ENCODE assay signal across 8 mouse cellular contexts in genomic region chr10:128922822-128923012, GRCm38 (mm10). TPM values are rescaled to one million over a fixed set of nuclear protein-coding genes. Genes with fewer than 3 reads are reported as not detected.
DNase-seq lines count a peak whose midpoint lies in the region; ATAC-seq and TF ChIP-seq lines count a peak whose summit lies in the region.

TSS of gene Rdh5 (minus strand) at chr10:128922888.

- H3K27me3 ChIP-seq in lung, embryonic 14.5 days (ENCODE audit: insufficient read depth, low read length): no peaks in the 10 kb centered on the region
- no peaks in the 10 kb centered on the region for H3K27me3 ChIP-seq in embryonic facial prominence, embryonic 11.5 days (ENCODE audit: control insufficient read depth, insufficient read depth, low read length)
- no peaks in the 10 kb centered on the region for H3K27me3 ChIP-seq in intestine, embryonic 14.5 days (replicated peaks; ENCODE audit: control insufficient read depth, insufficient read depth, low read length)
- no peaks in the 10 kb centered on the region; the same call in 1 of the 2 replicates for H3K27me3 ChIP-seq in neural tube, embryonic 14.5 days (ENCODE audit: control insufficient read depth, insufficient read depth, low read length)

- H3K36me3 ChIP-seq in lung, embryonic 14.5 days (ENCODE audit: insufficient read depth): peaks cover 17% of the 10 kb centered on the region
- no peaks in the 10 kb centered on the region; the same call in 1 of the 2 replicates for H3K36me3 ChIP-seq in embryonic facial prominence, embryonic 11.5 days (replicated peaks; ENCODE audit: control insufficient read depth, insufficient read depth, low read depth, low read length)
- peaks cover 8% of the 10 kb centered on the region for H3K36me3 ChIP-seq in intestine, embryonic 14.5 days (ENCODE audit: control insufficient read depth, insufficient read depth, low read length)
- H3K36me3 ChIP-seq in neural tube, embryonic 14.5 days (ENCODE audit: control insufficient read depth, insufficient read depth, low read length): no peaks in the 10 kb centered on the region

- peaks cover 3% of the 10 kb centered on the region; the same call in 1 of the 2 replicates for H3K4me1 ChIP-seq in lung, embryonic 14.5 days (ENCODE audit: insufficient read depth)
- H3K4me1 ChIP-seq in embryonic facial prominence, embryonic 11.5 days (ENCODE audit: control insufficient read depth, insufficient read depth, low read length): no peaks in the 10 kb centered on the region; the same call in 1 of the 2 replicates
- H3K4me1 ChIP-seq in intestine, embryonic 14.5 days (replicated peaks; ENCODE audit: control insufficient read depth, insufficient read depth, low read length): peaks cover 20% of the 10 kb centered on the region
- H3K4me1 ChIP-seq in neural tube, embryonic 14.5 days (ENCODE audit: control insufficient read depth, insufficient read depth, low read length): peaks cover 22% of the 10 kb centered on the region

- H3K9me3 ChIP-seq in lung, embryonic 14.5 days (ENCODE audit: low read depth, low read length): no peaks in the 10 kb centered on the region
- H3K9me3 ChIP-seq in embryonic facial prominence, embryonic 11.5 days (replicated peaks; ENCODE audit: control insufficient read depth, low read length): no peaks in the 10 kb centered on the region
- no peaks in the 10 kb centered on the region for H3K9me3 ChIP-seq in intestine, embryonic 14.5 days (ENCODE audit: control insufficient read depth, low read length)
- no peaks in the 10 kb centered on the region for H3K9me3 ChIP-seq in neural tube, embryonic 14.5 days (ENCODE audit: control insufficient read depth, low read length)

- H3K4me2 ChIP-seq in lung, embryonic 14.5 days: peak within 1 kb of the TSS; percentile 74
- peak within 1 kb of the TSS; percentile 69 for H3K4me2 ChIP-seq in embryonic facial prominence, embryonic 11.5 days (ENCODE audit: low read depth, low read length)
- H3K4me2 ChIP-seq in intestine, embryonic 14.5 days (ENCODE audit: low read length): peak within 1 kb of the TSS; percentile 70
- peak within 1 kb of the TSS; percentile 75 for H3K4me2 ChIP-seq in neural tube, embryonic 14.5 days (ENCODE audit: low read depth, low read length)

- no peak for DNase-seq in lung, embryonic 14.5 days
- no peak for DNase-seq in lung, postnatal 14 days
- DNase-seq in embryonic facial prominence, embryonic 11.5 days (ENCODE audit: low spot score): no peak
- DNase-seq in intestine, embryonic 14.5 days (ENCODE audit: low spot score): no peak
- no peak for DNase-seq in right cerebral cortex, postnatal 10 days (ENCODE audit: low spot score in 2 of 2)
- no peak for DNase-seq in embryo, embryonic 11 days
- no peak for DNase-seq in left cerebral cortex, adult 18-20 months (ENCODE audit: low spot score in 2 of 2)

- no peak for TF ChIP-seq CTCF in lung, embryonic 14.5 days (IDR thresholded peaks at IDR 0.05; ENCODE audit: low read depth)

- peak within 1 kb of the TSS; percentile 76 for H3K4me3 ChIP-seq in lung, embryonic 14.5 days (ENCODE audit: low read depth, low read length)
- peak within 1 kb of the TSS; percentile 86 for H3K4me3 ChIP-seq in embryonic facial prominence, embryonic 11.5 days (ENCODE audit: low read depth, low read length)
- peak within 1 kb of the TSS; percentile 92 for H3K4me3 ChIP-seq in intestine, embryonic 14.5 days (ENCODE audit: low read depth, low read length)
- H3K4me3 ChIP-seq in neural tube, embryonic 14.5 days (ENCODE audit: low read depth, low read length): peak within 1 kb of the TSS; percentile 67

- H3K9ac ChIP-seq in lung, embryonic 14.5 days: peak within 1 kb of the TSS; percentile 69
- H3K9ac ChIP-seq in embryonic facial prominence, embryonic 11.5 days (replicated peaks; ENCODE audit: low read length): peak within 1 kb of the TSS; percentile 73
- H3K9ac ChIP-seq in intestine, embryonic 14.5 days (ENCODE audit: low read length): peak within 1 kb of the TSS; percentile 78
- peak within 1 kb of the TSS; percentile 64 for H3K9ac ChIP-seq in neural tube, embryonic 14.5 days (replicated peaks; ENCODE audit: low read depth, low read length)

- WGBS in lung, embryonic 14.5 days: 8% methylated on average over 1 of the region's 1 CpGs
- WGBS in embryonic facial prominence, embryonic 11.5 days: 4% methylated on average over 1 of the region's 1 CpGs
- WGBS in intestine, embryonic 14.5 days: 13% methylated on average over 1 of the region's 1 CpGs
- WGBS in neural tube, embryonic 14.5 days: 9% methylated on average over 1 of the region's 1 CpGs

- peak within 1 kb of the TSS; percentile 89 for H3K27ac ChIP-seq in lung, embryonic 14.5 days (ENCODE audit: low read depth)
- H3K27ac ChIP-seq in embryonic facial prominence, embryonic 11.5 days (replicated peaks; ENCODE audit: low read depth, low read length): peak within 1 kb of the TSS; percentile 54
- peak within 1 kb of the TSS; percentile 87 for H3K27ac ChIP-seq in intestine, embryonic 14.5 days (ENCODE audit: low read depth)
- H3K27ac ChIP-seq in neural tube, embryonic 14.5 days (ENCODE audit: low read depth, low read length): peak within 1 kb of the TSS; percentile 85

- no peak for ATAC-seq in lung, embryonic 14.5 days (ENCODE audit: insufficient read depth)
- no peak for ATAC-seq in embryonic facial prominence, embryonic 11.5 days (replicated peaks; ENCODE audit: insufficient number of reproducible peaks, low FRiP score, low TSS enrichment, low read depth)
- ATAC-seq in intestine, embryonic 14.5 days (replicated peaks; ENCODE audit: low FRiP score, low TSS enrichment, low read depth): no peak
- no peak for ATAC-seq in neural tube, embryonic 14.5 days (ENCODE audit: low read depth)

RNA-seq across cellular contexts. Expression of gene Rdh5, which starts in this region (rescaled TPM):
- 10.5 and 12.5 TPM in 2 replicates for polyA plus RNA-seq in lung, embryonic 14.5 days (2014; fragmentation: Nextera tagmentation; extraction: Ambion mirVana)
- polyA plus RNA-seq in embryonic facial prominence, embryonic 11.5 days (2014; fragmentation: Nextera tagmentation; extraction: Ambion mirVana): 9.2 and 11.4 TPM in 2 replicates
- polyA plus RNA-seq in intestine, embryonic 14.5 days (2014; fragmentation: Nextera tagmentation; extraction: Ambion mirVana): 8.9 and 11.5 TPM in 2 replicates
- polyA plus RNA-seq in neural tube, embryonic 14.5 days (2014; fragmentation: Nextera tagmentation; extraction: Ambion mirVana): 18.4 and 19.7 TPM in 2 replicates
- total RNA-seq in left cerebral cortex, adult 18-20 months (2021): 1 to 10 TPM; 3.6 to 7.6 TPM
